Mouse (Mus musculus) megakaryocyte-erythroid progenitor cell, adult 5 weeks (primary cell): ENCODE data around the gene Nceh1. TPM values are rescaled to one million over a fixed set of nuclear protein-coding genes. Genes with fewer than 3 reads are reported as not detected.

Experiments used
- polyA plus RNA-seq: library from polyadenylated mRNA; stranded (reverse); fragments of >175 nt; gene quantifications from 2 replicates; pipeline ENCODE4 v1.2.3, GENCODE M21; 2012

The Nceh1 gene
- polyA plus RNA-seq: 15.1 and 30.5 TPM in 2 replicates

DNA sequence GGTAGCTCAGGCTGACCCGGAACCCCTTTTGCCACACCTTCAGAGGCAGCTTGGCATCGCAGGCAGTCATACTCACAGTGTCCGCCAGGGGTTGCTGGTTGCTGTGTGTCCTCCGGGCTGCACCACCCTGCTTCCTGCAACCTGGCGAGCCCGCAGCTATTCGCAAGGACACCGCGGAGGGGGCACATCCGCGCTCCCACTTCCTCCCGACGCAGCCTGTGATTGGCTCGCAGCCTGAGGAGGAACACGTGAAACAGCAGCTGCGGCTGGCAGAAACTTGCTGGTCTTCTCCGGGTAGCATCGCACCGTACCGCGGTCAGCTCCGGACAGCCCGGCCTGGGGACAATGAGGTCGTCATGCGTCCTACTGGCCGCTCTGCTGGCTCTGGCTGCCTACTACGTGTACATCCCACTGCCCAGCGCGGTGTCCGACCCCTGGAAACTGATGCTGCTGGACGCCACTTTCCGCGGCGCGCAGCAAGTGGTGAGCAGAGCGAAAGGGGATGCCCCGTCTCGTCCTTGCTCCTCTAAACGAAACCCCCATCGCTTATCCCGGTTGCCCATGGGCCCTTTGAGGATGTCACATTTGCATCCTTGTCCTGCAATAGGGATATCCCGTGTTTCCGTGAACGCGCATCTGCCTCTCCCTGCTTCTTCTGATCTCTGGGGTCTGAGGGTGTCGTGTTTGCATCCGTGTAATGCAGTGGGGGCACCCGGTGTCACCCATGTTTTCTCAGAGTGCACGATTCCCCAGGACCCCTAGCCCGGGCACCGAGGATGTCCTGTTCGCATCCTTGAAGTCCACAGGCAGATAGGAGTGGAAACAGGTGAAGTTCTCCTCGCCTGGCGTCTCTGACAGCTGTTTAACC lies at the start of gene Nceh1:
Nceh1 (plus strand) TSS at position 233 of the 868 bp plus-strand sequence.

DNA sequence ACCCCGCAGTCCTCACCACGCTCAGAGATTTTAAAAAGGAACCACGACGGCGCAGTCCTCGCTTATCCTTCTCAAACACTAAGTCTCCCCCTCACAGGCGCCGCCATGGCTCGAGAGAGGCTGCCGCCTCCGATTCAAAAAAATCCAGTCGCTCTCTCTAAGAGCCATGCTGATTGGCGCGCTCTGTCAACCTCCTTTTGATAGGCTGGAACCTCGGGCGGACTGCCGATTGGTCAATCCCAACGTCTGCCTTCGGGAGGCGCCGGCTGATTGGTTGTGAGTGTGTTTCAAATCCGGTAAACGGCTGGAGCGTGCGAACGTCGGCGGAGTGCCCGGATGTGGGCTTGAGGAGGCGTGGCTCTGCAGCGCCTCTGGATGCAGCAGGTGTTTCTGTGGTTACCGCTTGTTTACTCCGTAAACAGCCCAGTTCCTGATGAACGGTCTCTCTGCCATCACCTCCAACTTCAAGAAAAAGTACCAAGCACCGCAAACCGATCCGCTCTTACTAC lies 29.0 kb upstream of the Nceh1 start, which contains the start of gene Ect2:
Ect2 (minus strand) TSS at position 178 of the 509 bp plus-strand sequence.

DNA sequence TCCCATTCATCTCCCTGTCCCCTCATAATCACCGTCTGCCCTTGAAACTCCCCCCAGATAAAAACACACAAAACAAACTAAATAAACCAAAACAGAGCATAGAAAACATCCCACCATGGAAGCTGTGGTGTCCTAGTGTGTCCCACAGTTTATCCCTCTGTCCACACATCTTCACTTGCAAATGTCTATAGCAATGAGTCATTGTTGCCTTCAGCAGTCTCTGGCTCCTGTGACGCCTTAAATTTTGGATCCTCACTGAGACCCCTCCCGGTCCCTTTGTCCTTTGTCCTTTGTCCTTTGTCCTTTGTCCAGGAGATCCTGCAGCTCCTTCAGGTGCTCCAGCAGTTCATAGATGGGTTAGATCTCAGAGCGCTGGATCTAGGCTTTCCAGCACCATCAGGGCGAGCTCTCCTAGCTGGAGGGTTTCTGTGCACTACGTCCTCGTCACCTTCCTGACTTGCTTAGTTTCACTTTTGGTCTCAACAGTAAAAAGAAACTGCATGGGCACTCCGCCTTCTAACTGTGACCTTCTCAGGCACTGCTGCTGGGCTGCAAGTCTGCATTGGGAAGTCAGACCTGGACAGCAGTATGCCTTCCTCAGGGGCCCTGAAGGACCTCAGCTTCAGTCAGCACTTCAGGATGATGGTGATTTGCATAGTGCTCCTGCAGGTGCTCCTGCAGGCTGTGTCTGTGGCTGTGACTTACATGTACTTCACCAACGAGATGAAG lies 134.0 kb downstream of the Nceh1 start, which contains the start of gene Tnfsf10:
Tnfsf10 (plus strand) TSS at position 470 of the 729 bp plus-strand sequence.

Other genes with a start within 250 kb of the Nceh1 start
- gene Ect2, start 29.1 kb upstream of the Nceh1 start, polyA plus RNA-seq: 0.91 and 2.1 TPM in 2 replicates
- 0.23 and 0.26 TPM in 2 replicates for gene Tnfsf10, start 134.1 kb downstream of the Nceh1 start, polyA plus RNA-seq
- not detected in 2 replicates for gene Ghsr, start 188.4 kb downstream of the Nceh1 start, polyA plus RNA-seq